Mouse (Mus musculus): ENCODE data around the gene Gm20388. TPM values are rescaled to one million over a fixed set of nuclear protein-coding genes. Genes with fewer than 3 reads are reported as not detected.

The Gm20388 gene
- total RNA-seq, 2 experiments from 2014 or later = 4.4 to 7.8 TPM

DNA sequence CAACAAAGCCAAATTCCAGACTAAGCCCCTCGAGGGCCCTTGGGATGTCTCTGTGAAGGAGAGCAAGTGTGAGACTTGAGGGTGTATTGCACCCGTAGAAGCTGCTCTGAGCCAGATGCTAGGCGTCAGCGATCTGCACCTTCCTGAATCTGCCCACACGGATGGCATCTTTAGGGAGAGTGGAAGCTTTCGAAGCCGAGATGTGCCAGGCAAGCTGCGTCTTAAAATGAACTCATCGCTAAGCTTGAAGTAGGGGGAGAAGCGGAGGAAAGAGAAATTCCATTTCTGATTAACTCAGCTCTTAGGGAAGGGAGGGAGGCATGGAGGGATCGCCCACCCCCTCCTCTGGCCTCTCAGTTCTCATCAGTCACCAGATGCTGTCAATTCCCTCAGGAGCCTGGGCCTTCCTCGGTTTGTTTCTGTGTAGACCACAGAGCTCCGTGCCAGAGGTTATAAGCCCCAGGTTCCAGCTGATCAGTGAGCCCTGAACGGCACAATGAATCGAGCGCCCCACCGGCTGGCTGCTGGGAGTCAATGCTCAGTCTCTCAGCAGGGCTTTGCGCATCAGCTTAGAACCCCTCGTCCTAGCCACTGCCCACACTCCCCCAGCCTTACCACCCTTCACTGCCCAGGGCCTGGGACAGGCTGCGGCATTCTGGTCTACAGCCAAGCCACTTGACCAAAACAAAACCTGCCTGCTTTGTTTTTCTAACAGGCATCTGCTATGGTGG lies 3818.6 kb downstream of the Gm20388 start:
- DNase-seq (ENCODE audit: low spot score in 2 of 2) = peak; percentile 68 to 78

DNA sequence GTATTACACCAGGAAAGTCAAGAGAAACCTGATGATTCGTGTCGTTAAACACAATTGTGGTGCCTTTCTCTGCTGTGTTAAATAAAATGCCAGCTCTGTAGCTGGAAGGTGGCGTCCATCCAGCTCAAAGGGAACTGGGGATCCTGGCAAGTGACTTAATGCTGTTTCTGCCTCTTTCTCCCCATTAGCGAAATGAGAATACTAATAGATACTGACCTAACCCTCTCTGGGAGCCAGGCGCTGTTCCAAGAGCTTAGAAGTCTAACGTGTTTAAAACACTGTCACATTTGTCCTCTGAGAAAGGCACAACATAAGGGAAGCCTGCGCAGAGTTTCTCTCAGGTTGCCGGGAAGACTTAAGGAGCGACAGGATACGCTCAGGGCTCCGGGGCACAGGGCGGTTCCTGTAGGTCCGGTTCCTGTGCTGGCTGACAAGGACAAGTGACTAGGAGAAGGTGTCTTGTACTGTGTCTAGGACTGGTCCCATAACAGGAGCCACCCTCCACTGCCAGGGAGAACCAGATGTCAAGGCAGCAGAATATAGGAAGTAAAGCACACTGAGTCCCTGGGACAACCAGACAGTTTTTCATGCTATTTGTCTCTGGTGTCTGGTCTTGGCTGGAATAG lies 3819.3 kb downstream of the Gm20388 start:
- DNase-seq (ENCODE audit: low spot score in 2 of 2) = no peak

DNA sequence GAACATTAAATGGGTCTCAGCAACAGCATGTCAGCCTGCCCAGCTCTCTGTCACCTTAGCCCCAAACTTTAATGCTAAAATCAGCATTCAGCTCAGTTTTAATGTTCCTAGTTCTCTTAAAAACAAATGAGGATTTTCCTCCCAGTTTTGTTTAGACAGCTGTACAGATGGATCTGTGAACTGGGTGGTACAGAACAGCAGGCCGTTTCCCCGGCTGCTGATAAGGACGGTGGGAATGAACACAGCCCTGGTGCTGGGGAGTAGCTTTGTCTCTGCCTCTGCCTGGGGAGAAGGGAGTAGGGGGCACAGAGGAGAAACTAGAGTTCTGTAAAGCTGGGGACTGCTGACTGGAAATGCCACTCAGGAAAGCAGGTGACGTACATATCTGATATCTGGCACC lies 3821.7 kb downstream of the Gm20388 start:
- no peak for DNase-seq (ENCODE audit: low spot score in 2 of 2)

DNA sequence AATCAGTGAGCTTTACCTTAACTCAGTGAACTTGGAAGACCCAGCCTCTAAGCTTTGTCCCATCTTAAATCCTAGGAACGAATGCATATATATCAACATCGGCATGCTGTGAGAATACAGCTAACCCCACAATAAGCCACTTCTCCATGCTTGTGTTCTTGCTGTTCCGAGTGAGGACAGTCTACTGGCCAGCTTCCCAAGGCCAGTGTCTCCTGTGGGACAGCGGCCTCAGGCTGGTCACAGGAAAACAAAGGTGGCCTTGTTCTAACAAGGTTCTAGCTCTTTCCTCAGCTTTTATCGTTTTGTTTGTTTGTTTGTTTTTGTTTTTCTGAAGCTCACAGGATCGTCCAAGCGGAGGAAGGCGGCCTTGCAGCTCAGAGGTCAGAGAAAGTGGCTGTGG lies 3823.8 kb downstream of the Gm20388 start:
- DNase-seq (ENCODE audit: low spot score in 2 of 2) = no peak

DNA sequence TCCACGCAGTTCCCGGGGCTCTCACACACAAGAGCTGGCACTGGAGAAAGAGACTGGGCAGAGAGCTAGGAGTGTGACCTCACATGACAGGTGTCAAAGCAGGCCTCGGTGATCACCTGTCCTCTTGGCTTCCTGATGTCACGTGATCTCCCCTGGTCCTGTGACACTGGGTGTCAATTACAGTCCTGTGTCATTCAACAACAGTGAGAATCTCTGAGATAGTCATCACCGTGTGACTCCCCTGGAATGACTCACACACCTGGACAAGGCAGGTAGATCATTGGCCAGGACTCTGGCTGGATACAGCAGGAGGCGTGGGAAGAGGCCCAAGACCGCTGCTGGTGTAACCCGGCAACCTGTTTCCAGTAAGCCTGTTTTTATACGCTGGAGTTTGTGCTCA lies 3826.3 kb downstream of the Gm20388 start:
- no peak for DNase-seq (ENCODE audit: low spot score in 2 of 2)

DNA sequence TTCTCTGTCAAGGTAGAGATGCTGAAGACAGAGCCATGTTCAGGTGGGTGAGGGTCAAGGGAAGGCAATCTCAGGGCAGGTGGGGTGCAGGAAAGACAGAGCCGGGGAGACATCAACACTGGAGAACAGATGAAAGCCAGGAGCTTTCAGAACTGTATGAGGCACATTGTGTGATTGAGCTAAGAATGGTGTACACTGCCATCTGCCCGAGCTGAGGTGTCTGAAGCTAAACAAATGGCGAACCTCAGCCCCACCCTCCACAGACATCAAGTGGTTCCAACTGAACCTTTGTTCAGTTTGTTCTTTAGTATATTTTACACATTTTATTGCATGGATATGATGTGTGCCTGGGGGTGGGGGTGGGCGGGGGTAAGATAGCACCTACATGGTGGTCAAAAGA lies 3829.6 kb downstream of the Gm20388 start:
- no peak for DNase-seq (ENCODE audit: low spot score in 2 of 2)

DNA sequence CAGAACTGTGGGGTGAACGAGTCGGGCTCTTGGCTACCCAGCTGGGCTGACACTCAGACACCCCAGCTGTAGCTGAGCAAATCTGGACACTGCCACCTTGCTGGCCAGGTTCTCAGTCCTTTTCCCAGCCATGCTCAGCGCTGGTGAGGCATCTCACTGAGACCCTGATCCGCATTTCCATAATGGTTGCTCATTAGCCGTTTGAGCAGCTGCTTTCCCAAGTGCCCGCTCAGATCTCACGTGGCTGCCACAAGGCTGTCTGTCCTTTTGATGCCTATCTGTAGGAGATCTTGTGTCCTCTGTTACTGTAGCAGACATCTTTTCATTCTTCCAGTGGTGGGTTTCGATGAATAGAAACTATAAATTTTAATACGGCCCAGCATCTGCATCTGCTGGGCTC lies 3830.6 kb downstream of the Gm20388 start:
- no peak for DNase-seq (ENCODE audit: low spot score in 2 of 2)

DNA sequence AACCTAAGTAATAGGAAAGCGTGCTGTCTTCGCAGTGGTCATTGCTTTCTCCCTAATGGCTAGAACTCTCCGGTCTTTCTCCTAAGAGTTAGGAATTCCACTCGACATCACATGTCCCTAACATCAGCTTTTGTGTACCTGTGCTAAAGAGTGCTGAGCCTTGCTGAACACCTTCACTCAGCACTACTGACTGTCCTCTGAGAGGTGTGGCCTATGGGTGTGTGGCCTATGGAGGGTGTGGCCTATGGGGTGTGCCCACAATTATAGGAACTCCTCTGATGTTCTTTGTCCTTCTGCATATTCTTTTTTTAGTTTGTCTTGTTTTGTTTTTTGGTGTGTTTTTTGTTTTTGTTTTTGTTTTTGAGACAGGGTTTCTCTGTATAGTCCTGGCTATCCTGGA lies 3835.8 kb downstream of the Gm20388 start:
- DNase-seq (ENCODE audit: low spot score in 2 of 2) = no peak

DNA sequence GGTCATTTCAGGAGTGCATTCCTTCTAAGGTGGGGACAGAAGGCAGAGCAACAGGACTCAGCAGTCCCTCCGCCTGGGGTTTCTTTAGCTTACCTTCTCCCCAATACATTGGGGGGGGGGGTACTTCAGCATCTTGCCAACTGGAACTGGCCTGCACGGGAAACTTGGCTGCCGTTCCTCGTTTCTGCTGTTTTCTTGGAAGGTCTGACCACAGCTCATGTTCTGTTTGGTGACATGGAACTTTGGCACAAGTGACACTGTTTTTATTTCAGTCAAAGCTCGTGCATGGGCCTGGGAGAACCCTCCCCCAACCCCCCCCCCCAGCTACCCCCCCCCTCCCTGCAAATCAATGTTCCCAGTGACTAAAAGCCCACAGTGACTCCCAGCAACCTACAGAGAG lies 3837.1 kb downstream of the Gm20388 start:
- DNase-seq (ENCODE audit: low spot score in 2 of 2) = no peak

DNA sequence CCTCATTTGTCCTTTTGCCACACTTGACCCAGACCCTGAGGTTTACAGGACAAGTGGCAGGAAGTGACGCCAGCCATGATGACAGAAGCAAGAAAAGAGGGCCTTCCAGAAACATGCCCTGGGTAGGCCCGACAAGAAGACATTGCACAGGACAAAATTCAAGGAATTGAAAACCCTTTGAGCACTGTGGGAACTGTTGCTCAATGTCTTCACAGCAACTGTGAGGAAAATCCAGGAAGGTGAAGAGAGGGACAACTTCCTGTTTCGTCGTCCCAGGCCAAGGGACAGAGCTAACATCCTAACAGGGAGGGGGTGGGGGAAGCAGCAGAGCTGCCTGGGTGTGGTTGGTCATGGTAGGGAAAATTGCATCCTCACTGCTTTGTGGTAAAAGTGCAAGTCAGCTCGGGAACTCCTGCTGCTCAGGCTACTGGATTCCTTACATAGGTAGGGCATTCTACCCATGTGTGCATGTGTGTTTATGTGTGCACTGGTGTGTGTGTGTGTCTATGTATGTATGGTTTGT lies 3839.6 kb downstream of the Gm20388 start:
- DNase-seq (ENCODE audit: low spot score in 2 of 2) = no peak

DNA sequence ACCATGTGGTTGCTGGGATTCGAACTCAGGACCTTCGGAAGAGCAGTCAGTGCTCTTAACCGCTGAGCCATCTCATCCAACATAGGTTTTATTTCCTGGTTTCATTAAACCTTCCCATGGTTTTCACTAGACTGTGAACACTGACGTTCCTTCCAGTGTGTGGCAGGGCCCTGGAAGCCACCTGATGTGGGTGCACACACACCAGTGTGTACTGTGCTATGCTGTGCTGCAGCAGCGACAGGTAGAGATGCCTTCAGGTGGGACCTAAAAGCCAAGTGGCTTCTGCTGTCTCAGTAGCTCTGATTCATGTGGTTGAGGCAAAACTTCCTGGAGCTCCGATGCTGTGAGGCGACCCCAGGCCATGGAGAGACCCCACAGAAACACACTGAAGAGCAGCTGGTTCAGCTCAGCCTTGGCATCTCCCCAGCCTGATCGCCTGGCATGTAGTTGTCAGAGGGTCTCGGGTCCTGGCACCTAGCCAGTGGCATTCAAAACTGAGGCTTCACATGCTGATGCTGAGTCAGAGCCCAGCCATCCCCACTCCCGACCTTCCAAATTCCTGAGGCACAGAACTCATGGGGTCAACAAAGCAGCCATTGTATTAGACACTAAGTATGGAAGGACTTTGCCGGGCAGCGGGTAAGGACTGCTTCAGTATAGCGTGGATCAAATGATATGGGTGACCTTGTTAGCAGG lies 3842.3 kb downstream of the Gm20388 start:
- no peak for DNase-seq (ENCODE audit: low spot score in 2 of 2)

DNA sequence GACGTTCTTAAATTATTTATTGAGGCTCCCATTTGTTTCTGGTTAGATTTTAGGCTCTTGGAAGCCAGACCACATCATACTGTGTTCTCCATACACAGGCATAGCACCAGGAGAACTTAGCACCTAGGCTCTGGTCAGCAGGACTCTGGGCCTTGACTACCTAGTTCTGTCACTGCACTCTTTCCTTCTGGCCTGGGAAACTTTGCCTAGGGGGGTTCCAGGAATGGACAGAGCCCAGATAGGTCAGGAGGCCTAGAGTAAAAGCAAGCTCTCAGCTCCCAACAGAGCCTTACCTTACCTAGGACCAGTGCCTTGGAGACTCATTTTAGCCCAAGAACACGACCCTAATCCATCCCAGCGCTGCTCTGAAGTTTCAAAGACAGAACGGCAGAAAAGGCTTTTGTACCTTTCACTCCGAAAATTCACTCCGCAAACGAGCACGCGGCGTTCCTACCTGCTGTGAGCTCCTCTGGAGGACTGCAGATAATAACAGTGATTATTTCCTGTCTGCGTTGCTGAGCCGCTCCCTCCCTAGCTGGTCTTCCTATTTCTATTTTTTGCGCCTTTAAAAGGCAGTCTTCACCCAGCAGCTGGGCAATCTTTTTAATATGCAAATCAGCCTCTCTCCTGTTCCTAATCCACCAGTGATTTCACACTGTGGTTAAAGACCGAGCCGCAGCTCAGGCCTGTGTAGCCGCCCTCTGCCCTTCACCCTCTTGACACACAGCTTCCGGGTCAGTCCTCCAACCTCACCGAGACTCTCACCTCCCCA lies 3843.1 kb downstream of the Gm20388 start:
- no peak for DNase-seq (ENCODE audit: low spot score in 2 of 2)

DNA sequence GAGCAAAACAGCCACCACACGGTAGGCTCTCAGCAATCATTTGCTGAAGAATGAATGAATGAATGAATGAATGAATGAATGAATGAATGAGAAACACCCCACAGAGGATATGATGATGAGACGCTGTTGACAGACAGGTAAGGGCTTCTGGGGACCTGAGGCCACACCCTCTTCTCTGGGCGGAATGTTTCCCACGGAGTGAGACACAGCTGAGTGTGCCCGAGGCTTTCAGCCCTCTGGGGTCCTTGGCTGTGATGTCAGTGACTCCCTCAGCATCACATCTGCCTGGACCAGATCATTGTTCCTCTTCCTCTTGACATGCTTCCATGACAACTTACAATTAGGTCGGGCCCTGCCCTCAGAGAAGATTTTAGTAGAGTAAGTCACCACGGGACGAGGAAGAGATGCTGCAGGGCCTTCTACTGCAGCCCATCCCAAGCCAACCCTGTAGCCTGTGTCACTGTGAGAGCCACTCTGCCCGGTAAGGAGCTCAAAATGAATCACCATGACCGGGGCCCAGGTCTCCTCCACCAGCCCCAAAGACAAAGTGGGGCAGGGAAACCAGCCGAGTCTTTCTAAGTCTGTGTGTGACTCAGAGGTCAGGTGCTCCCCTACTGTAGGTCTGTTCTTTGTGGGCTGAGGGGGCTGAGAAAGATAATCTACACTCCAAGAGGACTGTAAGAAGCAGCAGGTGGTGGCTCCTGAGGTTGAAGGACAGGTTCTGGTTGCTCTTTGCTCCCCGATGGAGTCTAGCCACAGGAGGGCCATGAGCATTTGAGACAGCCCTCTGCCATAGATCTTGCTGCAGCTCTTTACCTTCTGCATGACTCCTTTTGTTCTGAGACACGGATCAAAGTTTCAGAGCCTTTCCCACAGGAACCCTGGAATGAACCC lies 3844.1 kb downstream of the Gm20388 start:
- DNase-seq (ENCODE audit: low spot score in 2 of 2) = no peak

DNA sequence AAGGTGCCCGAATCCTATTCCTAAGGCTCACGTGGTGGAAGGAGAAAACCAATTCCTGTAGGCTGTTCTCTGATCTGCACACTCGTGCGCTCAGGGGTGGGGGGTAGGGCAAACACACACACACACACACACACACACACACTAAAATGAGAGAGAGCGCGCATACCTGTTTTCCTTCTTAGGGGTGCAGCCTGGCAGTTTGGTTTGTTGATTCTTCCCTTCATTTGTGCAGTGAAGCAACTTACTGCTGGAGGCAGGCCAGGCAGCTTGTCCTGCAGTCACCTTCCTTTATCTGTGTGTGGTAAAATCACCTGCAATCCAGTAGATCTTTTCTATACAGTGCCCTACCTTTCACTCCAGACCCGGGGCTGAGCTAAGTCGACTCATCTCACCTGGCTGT lies 3846.3 kb downstream of the Gm20388 start:
- no peak for DNase-seq (ENCODE audit: low spot score in 2 of 2)

DNA sequence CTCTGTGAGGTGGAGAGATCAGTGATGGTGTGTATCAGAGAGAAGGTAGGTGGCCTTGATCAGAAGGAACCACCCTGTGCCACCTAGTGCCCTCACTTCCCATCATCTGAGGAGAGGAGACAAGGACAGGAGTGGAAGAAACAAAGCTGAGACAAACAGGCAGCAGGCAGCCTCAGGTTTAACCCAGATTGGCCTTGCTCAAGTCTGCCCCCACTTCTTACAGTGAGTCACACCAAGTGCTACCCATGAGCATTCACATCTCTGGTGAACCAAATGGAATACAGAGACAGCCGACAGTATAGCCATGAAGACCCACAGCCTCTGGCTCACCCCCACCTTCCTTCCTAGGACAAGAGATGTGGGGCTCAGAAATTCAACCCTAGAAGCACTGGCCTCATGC lies 3848.3 kb downstream of the Gm20388 start:
- no peak for DNase-seq (ENCODE audit: low spot score in 2 of 2)

DNA sequence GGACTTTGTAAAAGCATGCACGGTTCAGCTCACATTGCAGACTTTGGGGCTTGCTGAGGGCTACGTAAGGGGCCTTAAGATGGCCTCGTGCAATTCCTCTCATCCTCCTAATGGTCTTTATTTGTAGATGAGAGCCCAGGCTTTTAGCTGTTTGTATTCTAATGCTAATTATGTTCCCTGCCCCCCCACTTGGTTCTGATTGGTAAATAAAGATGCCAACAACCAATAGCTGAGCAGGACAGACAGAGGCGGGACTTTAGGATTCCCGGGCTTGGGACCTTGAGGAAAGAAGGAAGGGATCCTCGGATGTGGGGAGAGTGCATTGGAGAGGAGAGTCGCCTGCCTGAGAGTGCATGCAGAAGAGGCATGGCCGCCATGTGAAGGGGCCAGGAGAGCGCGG lies 3849.3 kb downstream of the Gm20388 start:
- no peak for DNase-seq (ENCODE audit: low spot score in 2 of 2)

DNA sequence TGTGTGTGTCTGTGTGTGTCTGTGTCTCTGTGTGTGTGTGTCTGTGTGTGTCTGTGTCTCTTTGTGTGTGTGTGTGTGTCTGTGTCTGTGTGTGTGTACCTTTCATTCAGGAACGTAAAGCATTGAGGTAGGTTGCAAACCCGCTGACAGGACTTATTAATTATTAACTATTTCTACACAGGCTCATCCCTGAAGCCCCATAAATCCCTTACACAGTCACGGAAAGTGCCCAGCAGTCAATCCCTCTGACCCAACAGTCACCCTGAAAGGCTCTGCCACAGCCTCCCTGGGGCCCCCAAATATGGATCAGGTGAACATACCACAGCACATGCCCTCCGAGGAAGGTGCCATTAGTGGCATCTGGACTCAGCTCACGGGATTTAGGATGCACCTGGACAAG lies 3849.9 kb downstream of the Gm20388 start:
- DNase-seq (ENCODE audit: low spot score in 2 of 2) = no peak

DNA sequence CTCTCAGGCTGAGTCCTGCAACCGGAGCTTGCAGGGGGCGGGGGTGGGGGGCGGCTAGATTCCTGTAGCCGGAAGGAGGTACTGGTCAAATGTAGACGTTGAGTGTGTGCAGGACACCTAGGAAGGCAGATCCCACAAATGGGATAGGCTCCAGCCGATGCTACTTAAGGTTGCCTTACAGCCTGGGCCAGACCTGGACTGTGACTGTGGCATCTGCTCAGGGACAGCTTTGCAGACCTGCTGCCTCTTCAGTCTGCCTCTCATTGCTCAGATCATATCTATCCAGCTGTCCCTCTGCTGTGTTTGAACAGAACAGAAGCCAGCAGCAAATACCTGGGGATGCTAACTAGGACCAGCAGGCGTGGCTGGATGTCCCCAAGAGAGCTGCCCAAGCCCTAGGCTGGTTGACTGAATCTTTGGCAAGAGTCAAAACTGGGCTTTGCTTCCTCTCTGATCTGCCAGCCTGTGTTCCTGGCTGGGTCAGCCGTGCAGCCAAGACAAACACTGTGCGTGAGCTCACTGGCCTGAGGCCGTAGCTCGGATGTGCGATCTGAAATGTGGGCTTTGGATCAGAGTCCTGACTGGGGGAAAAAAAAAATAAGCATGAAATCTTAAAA lies 3850.7 kb downstream of the Gm20388 start:
- no peak for DNase-seq (ENCODE audit: low spot score in 2 of 2)

DNA sequence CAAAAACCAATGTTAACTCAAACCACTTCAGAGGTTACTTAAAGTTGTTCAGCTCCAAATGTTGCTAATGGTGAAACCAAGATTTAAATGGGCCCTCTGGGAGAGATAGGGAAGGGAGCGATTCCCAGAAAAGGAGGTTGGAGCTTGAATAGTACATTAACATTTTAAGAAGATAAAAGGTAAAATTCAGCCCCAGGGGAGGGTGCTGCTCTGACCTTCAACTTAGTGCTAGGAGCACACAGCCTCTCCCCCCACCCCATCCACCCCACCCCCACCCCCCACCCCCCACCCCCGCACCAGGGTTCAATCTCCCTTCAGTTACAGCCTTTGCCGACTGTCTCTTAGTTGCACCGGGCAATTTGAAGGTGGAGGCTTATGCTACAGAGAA lies 3851.2 kb downstream of the Gm20388 start:
- no peak for DNase-seq (ENCODE audit: low spot score in 2 of 2)

DNA sequence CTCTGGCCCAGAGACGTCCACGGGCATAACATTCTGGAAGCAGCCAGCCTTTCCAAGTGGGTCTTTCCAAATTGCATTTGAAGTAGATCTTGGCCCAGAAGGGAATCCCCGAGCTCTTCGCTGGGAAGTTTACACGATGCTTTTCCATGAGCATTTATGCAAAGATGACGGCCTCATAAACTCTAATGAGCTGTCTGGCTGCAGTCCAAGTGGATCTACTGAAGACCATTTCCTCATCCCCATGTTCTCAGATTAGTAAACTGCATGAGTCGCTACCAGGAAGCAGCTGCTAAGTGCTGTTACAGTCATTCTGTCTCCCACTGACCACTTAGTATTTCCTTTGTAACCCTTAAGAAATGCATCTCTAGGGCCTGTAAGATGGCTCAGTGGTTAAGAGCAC lies 3852.7 kb downstream of the Gm20388 start:
- no peak for DNase-seq (ENCODE audit: low spot score in 2 of 2)
